22 mouse cellular contexts compared by ENCODE assay signal in the genomic region with DNA sequence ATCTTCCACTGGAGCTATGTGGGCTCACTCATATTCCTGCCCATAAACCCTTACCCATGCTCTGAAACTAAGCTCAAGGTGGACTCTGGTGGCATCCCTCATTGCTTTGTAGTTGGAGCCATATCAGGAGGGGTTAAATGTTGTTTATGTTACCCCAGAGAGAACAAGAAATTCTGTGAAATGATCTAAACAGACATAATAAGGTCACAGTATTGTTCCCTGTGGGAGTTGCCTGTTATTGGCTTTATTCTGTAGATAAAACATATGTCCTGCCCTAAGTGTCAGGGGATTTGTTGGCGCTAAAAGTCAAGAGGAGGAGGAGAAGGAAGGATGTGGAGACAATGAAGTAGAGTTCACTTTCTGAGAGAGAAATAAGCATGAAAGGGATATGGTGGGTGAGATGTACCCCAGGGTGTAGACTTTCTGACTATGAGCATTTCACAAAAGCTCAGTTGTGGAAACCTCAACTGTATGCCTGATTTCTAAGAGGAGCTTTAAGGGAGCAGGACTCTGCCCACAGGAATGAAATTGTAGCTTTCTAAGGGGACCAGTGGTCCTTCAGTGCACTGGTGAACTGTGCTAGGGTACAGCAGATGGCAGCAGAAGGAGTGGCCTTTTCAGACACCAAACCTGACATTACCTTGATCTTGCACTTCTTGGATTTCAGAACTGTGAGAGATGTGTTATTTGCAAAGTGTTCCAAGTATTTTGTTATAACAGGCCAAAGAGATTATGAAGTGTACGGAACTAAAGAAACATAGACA.
DNase-seq lines count a peak whose midpoint lies in the region; TF ChIP-seq lines count a peak whose summit lies in the region.
"Had no signal": no experiment of that assay in that cellular context is flagged by ENCODE, and none has a peak within 500 bp of the region (broad histone marks: within the 10 kb centered on the region; RNA-seq: fewer than 3 reads in every experiment).

No protein-coding gene starts in this region.

- no peak for TF ChIP-seq CTCF in olfactory bulb, adult 2 months (IDR thresholded peaks at IDR 0.05; ENCODE audit: insufficient read depth, low read depth, low read length)

- H3K27ac ChIP-seq in olfactory bulb, adult 2 months (ENCODE audit: insufficient read depth, low read depth, low read length) = peak overlapping the region; percentile 87
- H3K27ac ChIP-seq: embryonic facial prominence, embryonic 10.5 days; embryonic facial prominence, embryonic 13.5 days; forebrain, embryonic 12.5 days; forebrain, embryonic 15.5 days; heart, adult 2 months; heart, embryonic 10.5 days; heart, embryonic 13.5 days; hindbrain, embryonic 12.5 days; hindbrain, embryonic 15.5 days had no signal

- H3K4me3 ChIP-seq in olfactory bulb, adult 2 months (ENCODE audit: insufficient read depth, low read depth, low read length) = no peak overlapping the region
- H3K4me3 ChIP-seq: embryonic facial prominence, embryonic 10.5 days; embryonic facial prominence, embryonic 13.5 days; erythroblast, embryonic 14.5 days; forebrain, embryonic 12.5 days; forebrain, embryonic 15.5 days; heart, adult 2 months; heart, embryonic 10.5 days; heart, embryonic 13.5 days; hindbrain, embryonic 12.5 days; hindbrain, embryonic 15.5 days had no signal

- peak; percentile 79 for DNase-seq in cerebellum, adult 9-10 months
- DNase-seq in cerebellum, postnatal 14 days = no peak
- DNase-seq in brain, adult 2 months (ENCODE audit: low read depth, low spot score) = peak; percentile 69
- no peak for DNase-seq in heart, postnatal 14 days
- DNase-seq in thymus, postnatal 0 days (ENCODE audit: low spot score) = no peak
- DNase-seq: adrenal gland, adult 2 months; adrenal gland, postnatal 14 days; cerebellum, adult 9-11 months; embryo, embryonic 11 days; gastrocnemius, postnatal 10 days; gastrocnemius, postnatal 36 days; heart, adult 2 months had no signal

- no peak for TF ChIP-seq POLR2A in olfactory bulb, adult 2 months (IDR thresholded peaks at IDR 0.05; ENCODE audit: insufficient read depth, low read depth, low read length)

- intact Hi-C loops in heart, postnatal 14 days (cut with DNase I) = no loop called here

- H3K4me1 ChIP-seq in olfactory bulb, adult 2 months (ENCODE audit: control insufficient read depth, insufficient read depth, low read length) = peaks cover 3% of the 10 kb centered on the region
- H3K4me1 ChIP-seq: forebrain, embryonic 12.5 days; forebrain, embryonic 15.5 days; hindbrain, embryonic 12.5 days; hindbrain, embryonic 15.5 days had no signal

- WGBS in olfactory bulb, adult 2 months = 90% methylated on average over 2 of the region's 2 CpGs

Comparison
In these comparisons a context has a peak if more than half of its experiments do, and no peak if none do; other contexts are left out.
1. DNase-seq: peak in cerebellum, adult 9-10 months (single experiment) and brain, adult 2 months (single experiment); none in cerebellum, postnatal 14 days (0 of 2), heart, postnatal 14 days (0 of 2) and thymus, postnatal 0 days (single experiment).